Mouse (Mus musculus): ENCODE data around the gene Kcne2. TPM values are rescaled to one million over a fixed set of nuclear protein-coding genes. Genes with fewer than 3 reads are reported as not detected.

Kcne2 gene
- polyA plus RNA-seq, 1 experiment from 2014 or later: 0.09 TPM

DNA sequence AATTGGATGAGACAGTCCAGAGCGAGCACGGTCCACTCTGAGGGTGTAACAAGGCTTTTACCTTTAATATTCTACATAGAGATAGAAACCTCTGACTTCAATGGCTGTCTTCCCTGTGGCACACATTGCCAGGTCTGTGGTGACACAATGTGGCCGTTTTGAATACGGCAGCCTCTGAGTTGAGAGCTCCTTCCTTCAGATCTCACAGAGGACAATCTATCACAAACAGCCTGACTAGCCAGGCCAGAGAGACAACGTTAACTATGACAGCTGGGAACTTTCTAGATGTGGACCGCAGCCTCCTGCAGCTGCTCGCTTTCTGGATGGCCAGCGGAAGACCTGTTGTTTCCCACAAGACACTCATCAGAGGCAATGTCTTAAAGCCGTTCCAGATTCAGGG is 3.4 kb upstream of the Kcne2 start:
- no peak overlapping the region for H3K27ac ChIP-seq
- H3K9ac ChIP-seq: no peak overlapping the region
- no peaks in the 10 kb centered on the region for H3K36me3 ChIP-seq
- no peak for ATAC-seq (ENCODE audit: low FRiP score, low read depth)
- peaks cover 9% of the 10 kb centered on the region; the same call in 1 of the 2 replicates for H3K4me1 ChIP-seq
- no peaks in the 10 kb centered on the region; the same call in 1 of the 2 replicates for H3K9me3 ChIP-seq
- 0 out of 2 replicates have a peak, but pooled peaks cover 11% of the 10 kb centered on the region for H3K27me3 ChIP-seq
- H3K4me2 ChIP-seq (replicated peaks): no peak overlapping the region
- 83% methylated on average over 9 of the region's 9 CpGs for WGBS
- H3K4me3 ChIP-seq: no peak overlapping the region

DNA sequence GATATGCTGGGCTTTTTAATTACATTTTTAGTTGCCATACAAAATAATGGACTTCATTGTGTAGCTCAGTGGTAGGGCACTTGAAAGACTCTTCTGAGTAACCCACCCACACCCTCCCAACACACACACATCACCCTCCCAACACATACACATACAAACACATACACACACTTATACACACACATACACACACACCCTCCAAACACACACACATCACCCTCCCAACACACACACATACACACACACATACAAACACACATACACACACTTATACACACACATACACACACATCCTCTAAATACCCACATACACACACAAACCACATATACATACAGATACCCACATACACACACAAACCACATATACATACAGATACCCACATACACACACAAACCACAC is 2.1 kb upstream of the Kcne2 start:
- no peak for ATAC-seq (ENCODE audit: low FRiP score, low read depth)
- Histone ChIP-seq H3K27me3 (0 out of 2 replicates have a peak, but pooled peaks cover 11% of the 10 kb centered on the region), H3K36me3 (no peaks in the 10 kb centered on the region), H3K4me1 (0 out of 2 replicates have a peak, but pooled peaks cover 2% of the 10 kb centered on the region), H3K4me3 (no peak overlapping the region), H3K27ac (no peak overlapping the region), H3K4me2 (replicated peaks) (no peak overlapping the region), H3K9me3 (no peaks in the 10 kb centered on the region; the same call in 1 of the 2 replicates), H3K9ac (no peak overlapping the region)

DNA sequence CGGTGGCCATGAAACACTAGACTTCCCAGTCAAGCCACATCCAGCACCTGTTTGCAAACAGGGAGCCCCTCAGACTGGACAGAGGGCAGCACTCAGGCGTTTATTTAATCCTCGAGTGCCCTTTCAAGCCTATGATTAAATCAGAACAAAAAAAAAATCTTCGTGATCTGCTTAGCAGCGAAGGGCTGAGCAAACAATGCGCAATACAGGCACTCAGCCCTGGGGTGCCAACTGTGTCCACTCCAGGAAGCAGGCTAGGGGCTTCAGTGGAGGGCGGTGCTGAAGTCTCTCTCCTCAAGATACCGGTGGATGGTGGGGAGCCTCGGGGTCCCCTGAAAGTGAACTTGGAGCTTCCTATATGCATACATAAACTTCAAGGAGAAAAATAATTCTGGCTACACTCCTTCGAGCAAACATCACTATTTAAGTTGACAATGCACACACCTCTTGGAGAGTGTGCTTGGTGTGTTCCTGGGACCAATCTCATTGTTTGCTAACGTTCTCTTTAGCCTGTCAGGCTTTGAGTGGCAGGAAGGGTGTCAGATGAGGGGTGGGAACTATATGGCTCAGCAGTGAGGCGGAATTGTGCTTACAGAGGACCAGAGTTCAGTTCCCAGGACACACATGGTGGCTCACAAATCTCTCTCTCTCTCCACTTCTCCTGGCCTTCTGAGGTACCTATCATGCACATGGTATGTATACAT is 2.2 kb downstream of the Kcne2 start:
- H3K4me1 ChIP-seq: no peaks in the 10 kb centered on the region
- 0 out of 2 replicates have a peak, but pooled peaks cover 7% of the 10 kb centered on the region for H3K27me3 ChIP-seq
- H3K9me3 ChIP-seq: no peaks in the 10 kb centered on the region
- H3K9ac ChIP-seq: no peak overlapping the region
- H3K36me3 ChIP-seq: no peaks in the 10 kb centered on the region
- 69% methylated on average over 12 of the region's 12 CpGs for WGBS
- H3K4me2 ChIP-seq (replicated peaks): no peak overlapping the region
- H3K4me3 ChIP-seq: no peak overlapping the region
- no peak for ATAC-seq (ENCODE audit: low FRiP score, low read depth)
- no peak overlapping the region for H3K27ac ChIP-seq

DNA sequence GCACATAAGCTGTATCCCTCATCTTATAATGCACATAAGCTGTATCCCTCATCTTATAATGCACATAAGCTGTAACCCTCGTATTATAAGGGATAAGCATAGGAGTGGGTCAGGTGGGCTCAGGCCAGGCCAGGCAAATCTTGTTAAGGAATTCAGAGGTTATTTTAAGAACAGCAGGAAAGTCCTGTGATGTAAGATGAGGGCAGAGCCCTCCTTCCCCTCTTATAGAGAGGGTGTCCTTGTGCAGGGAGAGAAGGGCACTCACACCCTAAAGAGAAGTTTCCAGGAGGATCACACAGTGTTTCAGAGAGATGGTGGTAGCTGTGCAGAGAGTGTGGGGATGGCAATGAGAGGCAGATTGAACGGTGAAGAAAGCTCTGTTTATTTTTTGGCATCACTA is 3.1 kb downstream of the Kcne2 start:
- Histone ChIP-seq H3K36me3 (no peaks in the 10 kb centered on the region), H3K9ac (no peak overlapping the region), H3K27ac (no peak overlapping the region), H3K4me2 (replicated peaks) (no peak overlapping the region), H3K4me1 (peaks cover 2% of the 10 kb centered on the region; the same call in 1 of the 2 replicates), H3K4me3 (no peak overlapping the region), H3K9me3 (no peaks in the 10 kb centered on the region), H3K27me3 (0 out of 2 replicates have a peak, but pooled peaks cover 7% of the 10 kb centered on the region)
- WGBS: 76% methylated on average over 2 of the region's 2 CpGs
- no peak for ATAC-seq (ENCODE audit: low FRiP score, low read depth)

- Histone ChIP-seq H3K27ac (peak within 1 kb of the TSS; percentile 74), H3K4me1 (peaks cover 28% of the 10 kb centered on the region), H3K27me3 (no peaks in the 10 kb centered on the region), H3K9me3 (no peaks in the 10 kb centered on the region), H3K36me3 (peaks cover 6% of the 10 kb centered on the region), H3K4me2 (replicated peaks) (peak within 1 kb of the TSS; percentile 81), H3K9ac (peak within 1 kb of the TSS; percentile 82), H3K4me3 (peak within 1 kb of the TSS; percentile 73)
- 13% methylated on average over 32 of the region's 32 CpGs for WGBS
- peak; percentile 93 for ATAC-seq (ENCODE audit: low FRiP score, low read depth)
Measured at GRCm38 (mm10) chr16:92300649-92301411, 8.6 kb downstream of the Kcne2 start, which contains the start of gene Smim11. Smim11 (plus strand) TSS chr16:92301286.

- Histone ChIP-seq H3K36me3 (peaks cover 12% of the 10 kb centered on the region), H3K9me3 (no peaks in the 10 kb centered on the region), H3K9ac (peak overlapping the region; percentile 82), H3K4me1 (peaks cover 28% of the 10 kb centered on the region), H3K4me3 (peak overlapping the region; percentile 73), H3K27ac (peak overlapping the region; percentile 74), H3K27me3 (no peaks in the 10 kb centered on the region), H3K4me2 (replicated peaks) (peak overlapping the region; percentile 81)
- under 1% methylated on average over 12 of the region's 12 CpGs for WGBS
- ATAC-seq (ENCODE audit: low FRiP score, low read depth): peak; percentile 72; the same call in 1 of the 2 replicates
Measured at GRCm38 (mm10) chr16:92301412-92301806, 9.2 kb downstream of the Kcne2 start.

DNA sequence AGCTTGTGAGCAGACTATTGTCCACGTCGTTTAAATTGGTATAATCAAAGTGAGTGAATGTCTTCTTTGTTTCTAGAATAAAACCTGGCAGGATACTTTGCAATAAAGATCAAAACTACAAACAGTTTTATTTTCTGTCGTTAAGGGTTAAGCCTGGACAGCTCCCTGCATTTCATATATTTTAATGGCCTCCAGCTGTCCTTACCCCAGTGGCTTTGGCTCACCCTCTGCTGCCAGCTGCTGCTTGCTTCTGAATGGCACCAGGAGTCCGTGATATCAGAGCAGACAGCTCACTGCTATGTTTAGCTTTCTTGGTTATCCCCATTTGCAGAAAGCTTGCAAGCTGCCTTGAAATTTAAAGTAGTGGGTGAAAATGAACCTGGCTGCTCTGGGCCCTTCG is 9.8 kb downstream of the Kcne2 start:
- Histone ChIP-seq H3K27ac (peak overlapping the region; percentile 74; the same call in 1 of the 2 replicates), H3K27me3 (no peaks in the 10 kb centered on the region), H3K4me2 (replicated peaks) (peak overlapping the region; percentile 81), H3K4me3 (peak overlapping the region; percentile 73), H3K36me3 (peaks cover 18% of the 10 kb centered on the region), H3K9ac (peak overlapping the region; percentile 82), H3K4me1 (peaks cover 28% of the 10 kb centered on the region), H3K9me3 (no peaks in the 10 kb centered on the region)
- 0 out of 2 replicates have a peak, but pooled peaks have one; percentile 24 for ATAC-seq (ENCODE audit: low FRiP score, low read depth)
- 21% methylated on average over 5 of the region's 5 CpGs for WGBS

GRCm38 (mm10) chr16:92302506-92302905 is 10.3 kb downstream of the Kcne2 start:
- Histone ChIP-seq H3K27me3 (no peaks in the 10 kb centered on the region), H3K4me3 (peak overlapping the region; percentile 73), H3K9ac (peak overlapping the region; percentile 82; the same call in 1 of the 2 replicates), H3K36me3 (peaks cover 23% of the 10 kb centered on the region), H3K9me3 (no peaks in the 10 kb centered on the region), H3K4me2 (replicated peaks) (peak overlapping the region; percentile 81), H3K4me1 (peaks cover 28% of the 10 kb centered on the region), H3K27ac (0 out of 2 replicates have a peak overlapping the region, but pooled peaks have one; percentile 74)
- 41% methylated on average over 5 of the region's 5 CpGs for WGBS
- ATAC-seq (ENCODE audit: low FRiP score, low read depth): no peak

GRCm38 (mm10) chr16:92305519-92305918 is 13.3 kb downstream of the Kcne2 start:
- Histone ChIP-seq H3K9ac (no peak overlapping the region), H3K4me1 (peaks cover 33% of the 10 kb centered on the region), H3K4me3 (no peak overlapping the region), H3K9me3 (no peaks in the 10 kb centered on the region), H3K27me3 (no peaks in the 10 kb centered on the region), H3K27ac (no peak overlapping the region), H3K36me3 (peaks cover 44% of the 10 kb centered on the region), H3K4me2 (replicated peaks) (no peak overlapping the region)
- ATAC-seq (ENCODE audit: low FRiP score, low read depth): no peak
- WGBS: 94% methylated on average over 2 of the region's 2 CpGs

- ATAC-seq (ENCODE audit: low FRiP score, low read depth): no peak
Measured at GRCm38 (mm10) chr16:92307947-92308346, 15.8 kb downstream of the Kcne2 start.

DNA sequence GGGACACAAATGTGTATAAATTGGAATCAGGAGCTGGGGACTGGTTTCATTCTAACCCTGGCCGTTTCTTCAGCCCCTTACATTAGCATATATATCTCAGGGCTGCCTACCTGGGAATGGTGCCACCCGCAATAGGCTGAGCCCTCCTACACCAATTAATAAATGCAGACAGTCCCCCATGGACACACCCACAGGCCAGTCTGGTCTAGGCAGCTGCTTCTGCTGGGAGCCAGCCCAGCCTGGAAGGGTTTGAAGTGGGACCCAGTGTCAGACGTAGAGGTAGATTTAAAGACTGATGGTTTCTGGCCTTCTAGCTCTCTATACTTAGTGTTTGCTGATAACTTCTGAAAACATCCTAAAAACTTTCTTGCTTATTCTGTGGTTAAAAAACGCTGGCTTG is 16.9 kb downstream of the Kcne2 start:
- Histone ChIP-seq H3K27ac (no peak overlapping the region), H3K4me3 (no peak overlapping the region), H3K36me3 (peaks cover 75% of the 10 kb centered on the region), H3K9me3 (no peaks in the 10 kb centered on the region), H3K27me3 (no peaks in the 10 kb centered on the region), H3K4me2 (replicated peaks) (no peak overlapping the region), H3K9ac (no peak overlapping the region), H3K4me1 (0 out of 2 replicates have a peak, but pooled peaks cover 9% of the 10 kb centered on the region)
- WGBS: 29% methylated on average over 4 of the region's 4 CpGs
- ATAC-seq (ENCODE audit: low FRiP score, low read depth): no peak

More at GRCm38 (mm10) chr16:92307947-92308346, 15.8 kb downstream of the Kcne2 start:
- Histone ChIP-seq H3K9ac (no peak overlapping the region), H3K4me3 (no peak overlapping the region), H3K36me3 (peaks cover 68% of the 10 kb centered on the region), H3K4me2 (replicated peaks) (no peak overlapping the region), H3K27me3 (no peaks in the 10 kb centered on the region), H3K9me3 (no peaks in the 10 kb centered on the region), H3K27ac (no peak overlapping the region), H3K4me1 (peaks cover 18% of the 10 kb centered on the region)
- 83% methylated on average over 3 of the region's 3 CpGs for WGBS
